Mouse (Mus musculus) midbrain, embryonic 11.5 days (tissue): ENCODE measurements around the gene Snx6. TPM values are rescaled to one million over a fixed set of nuclear protein-coding genes. Genes with fewer than 3 reads are reported as not detected.
"Not testable (repeated sequence)": the region's sequence is repeated elsewhere in the genome, so short reads cannot be mapped to it uniquely, and the experiment has no call there.

Experiments used
- ATAC-seq: fragments of 200-750 bp; cut with Nextera tagmentation; 2 replicates; pipeline ENCODE4 v1.8.0; 2017; ENCODE audit warnings: moderate TSS enrichment, moderate library complexity; ENCODE audit not compliant: low FRiP score
- DNase-seq: peaks from one replicate; pipeline ENCODE4 v3.0.0; 2015; ENCODE audit warnings: low spot score; ENCODE audit errors: missing footprints
- H3K27ac ChIP-seq: fragments of 300-500 bp; sonication (generic); 2 replicates; pipeline ENCODE4 v1.5.1; 2014; ENCODE audit warnings: low read depth, low read length
- H3K27me3 ChIP-seq: fragments of 300-500 bp; sonication (generic); 2 replicates; pipeline ENCODE4 v1.6.1; 2014; ENCODE audit warnings: mild to moderate bottlenecking, low read length, moderate library complexity, mixed read lengths; ENCODE audit not compliant: control insufficient read depth, insufficient read depth
- H3K36me3 ChIP-seq: fragments of 300-500 bp; sonication (generic); 2 replicates; pipeline ENCODE4 v1.6.1; 2014; ENCODE audit warnings: mild to moderate bottlenecking, low read length, moderate library complexity, mixed read lengths; ENCODE audit not compliant: control insufficient read depth, insufficient read depth
- H3K4me1 ChIP-seq: fragments of 300-500 bp; sonication (generic); 2 replicates; pipeline ENCODE4 v1.6.1; 2014; ENCODE audit warnings: low read length; ENCODE audit not compliant: control insufficient read depth, insufficient read depth
- H3K4me2 ChIP-seq: fragments of 300-500 bp; sonication (generic); 2 replicates; pipeline ENCODE4 v1.6.1; 2014; ENCODE audit warnings: mild to moderate bottlenecking, moderate library complexity
- H3K4me3 ChIP-seq: fragments of 300-500 bp; sonication (generic); 2 replicates; pipeline ENCODE4 v1.5.1; 2014; ENCODE audit warnings: low read depth, low read length
- H3K9ac ChIP-seq: fragments of 300-500 bp; sonication (generic); 2 replicates; pipeline ENCODE4 v1.6.1; 2014; ENCODE audit warnings: low read length
- H3K9me3 ChIP-seq: fragments of 300-500 bp; sonication (generic); 2 replicates; pipeline ENCODE4 v1.6.1; 2016; ENCODE audit warnings: low read length; ENCODE audit not compliant: control insufficient read depth
- WGBS: fragments of 180-500 bp; shearing (Covaris S2); extraction: QIAGEN DNeasy Blood & Tissue Kit; methylation state at CpG from one replicate; pipeline ENCODE4 v1.1.7; 2014; 5-methylcytosine and 5-hydroxymethylcytosine counted together
- polyA plus RNA-seq: library from polyadenylated mRNA; unstranded; fragments of >200 nt; fragmentation: Nextera tagmentation; extraction: Ambion mirVana; gene quantifications from 2 replicates; pipeline ENCODE4 v1.2.1, GENCODE M21; 2014

Gene Snx6
- polyA plus RNA-seq, 1 experiment from 2014 or later, result 251 TPM

DNA sequence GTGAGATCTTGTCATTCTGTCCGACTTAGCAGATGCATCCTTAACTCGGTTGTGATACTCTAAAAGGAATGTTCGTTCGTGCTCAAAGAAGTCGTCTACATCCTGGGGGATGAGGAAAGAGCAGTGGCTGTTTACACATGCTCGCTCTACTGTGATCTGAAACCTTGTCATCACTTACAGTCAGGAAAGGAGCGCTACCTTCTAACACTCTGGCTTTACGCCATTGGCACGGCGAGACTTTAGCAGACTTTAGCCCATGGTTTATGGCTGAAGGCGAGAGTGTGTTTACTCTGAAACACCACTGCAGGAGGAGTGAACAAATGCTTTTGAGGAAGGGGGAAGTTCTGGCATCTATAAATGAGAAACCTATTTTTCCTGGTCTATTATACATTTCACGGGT lies 31.9 kb downstream of the Snx6 start:
- Histone ChIP-seq H3K27ac (no peak overlapping the region), H3K27me3 (no peaks in the 10 kb centered on the region), H3K4me1 (no peaks in the 10 kb centered on the region), H3K4me3 (no peak overlapping the region), H3K36me3 (peaks cover 24% of the 10 kb centered on the region), H3K9me3 (no peaks in the 10 kb centered on the region), H3K4me2 (no peak overlapping the region), H3K9ac (no peak overlapping the region)
- WGBS, result 96% methylated on average over 12 of the region's 12 CpGs
- ATAC-seq (no peak), DNase-seq (no peak)

DNA sequence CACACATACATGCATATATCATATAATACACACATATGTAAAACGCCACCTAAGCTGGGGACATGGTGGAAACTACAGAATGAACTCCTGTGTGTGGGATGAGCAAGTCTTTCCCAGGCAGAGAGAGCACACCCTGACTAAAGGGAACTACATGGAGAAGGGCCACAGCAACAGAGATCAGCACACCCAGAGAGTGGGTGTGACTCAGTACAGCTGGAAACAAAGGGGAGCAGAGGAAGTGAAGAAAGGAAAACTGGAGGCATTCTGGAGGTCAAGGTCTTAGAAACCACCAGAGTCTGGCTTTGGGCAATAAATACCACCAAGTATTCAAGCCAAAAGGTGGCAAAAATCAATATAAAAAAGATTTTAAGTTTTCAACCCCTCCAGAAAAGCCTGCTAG lies 34.8 kb downstream of the Snx6 start:
- Histone ChIP-seq H3K9ac (no peak overlapping the region), H3K4me2 (no peak overlapping the region), H3K36me3 (peaks cover 23% of the 10 kb centered on the region), H3K4me1 (no peaks in the 10 kb centered on the region), H3K9me3 (no peaks in the 10 kb centered on the region), H3K4me3 (no peak overlapping the region), H3K27me3 (no peaks in the 10 kb centered on the region), H3K27ac (no peak overlapping the region)
- ATAC-seq (no peak), DNase-seq (no peak)
- WGBS, result 91% methylated on average over 1 of the region's 1 CpGs

DNA sequence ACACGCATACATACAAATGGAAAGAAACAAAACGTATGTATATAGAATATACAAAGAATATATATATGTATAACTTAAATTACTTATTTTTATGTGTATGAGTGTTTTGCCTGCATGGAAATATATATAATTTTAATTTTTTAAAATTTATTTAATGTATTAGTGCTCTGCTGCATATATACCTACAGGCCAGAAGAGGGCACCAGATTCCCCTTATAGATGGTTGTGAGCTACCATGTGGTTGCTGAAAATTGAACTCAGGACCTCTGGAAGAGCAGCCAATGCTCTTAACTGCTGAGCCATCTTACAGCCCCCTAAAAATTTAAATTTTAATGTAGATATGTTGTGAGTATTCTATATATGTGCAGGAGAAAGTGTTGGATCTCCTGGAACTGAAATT lies 36.7 kb downstream of the Snx6 start:
- ATAC-seq (no peak), DNase-seq (no peak)
- 92% methylated on average over 2 of the region's 2 CpGs for whole genome bisulfite sequencing
- no peak overlapping the region for H3K27ac ChIP-seq
- H3K4me1 ChIP-seq, result no peaks in the 10 kb centered on the region
- H3K27me3 ChIP-seq, result no peaks in the 10 kb centered on the region
- H3K4me2 ChIP-seq, result no peak overlapping the region
- H3K36me3 ChIP-seq, result peaks cover 18% of the 10 kb centered on the region
- H3K9ac ChIP-seq, result no peak overlapping the region
- no peak overlapping the region for H3K4me3 ChIP-seq
- no peaks in the 10 kb centered on the region for H3K9me3 ChIP-seq

DNA sequence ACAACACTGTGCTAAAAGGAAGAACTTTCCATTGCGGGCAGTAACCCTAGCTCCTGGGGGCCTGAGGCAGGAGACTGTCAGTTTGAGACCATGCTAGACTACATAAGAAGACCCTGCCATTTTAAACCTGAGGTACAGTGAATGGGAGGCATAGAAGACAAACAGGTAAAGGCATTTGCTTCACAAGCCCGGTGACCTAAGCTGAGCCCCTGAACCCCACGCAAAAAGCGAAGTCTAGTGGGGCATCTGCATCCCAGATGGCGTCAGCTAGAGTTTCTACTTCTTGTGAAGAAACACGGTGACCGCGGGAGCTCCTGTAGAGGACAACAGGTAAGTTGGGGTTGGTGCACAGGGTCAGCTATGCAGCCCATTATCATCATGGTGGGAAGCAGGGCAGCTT lies 46.9 kb downstream of the Snx6 start:
- Histone ChIP-seq H3K27ac (no peak overlapping the region), H3K9me3 (no peaks in the 10 kb centered on the region), H3K4me2 (no peak overlapping the region), H3K9ac (no peak overlapping the region), H3K4me1 (no peaks in the 10 kb centered on the region), H3K36me3 (peaks cover 7% of the 10 kb centered on the region; the same call in 1 of the 2 replicates), H3K4me3 (no peak overlapping the region), H3K27me3 (no peaks in the 10 kb centered on the region)
- ATAC-seq (no peak), DNase-seq (no peak)
- 96% methylated on average over 8 of the region's 8 CpGs for WGBS

DNA sequence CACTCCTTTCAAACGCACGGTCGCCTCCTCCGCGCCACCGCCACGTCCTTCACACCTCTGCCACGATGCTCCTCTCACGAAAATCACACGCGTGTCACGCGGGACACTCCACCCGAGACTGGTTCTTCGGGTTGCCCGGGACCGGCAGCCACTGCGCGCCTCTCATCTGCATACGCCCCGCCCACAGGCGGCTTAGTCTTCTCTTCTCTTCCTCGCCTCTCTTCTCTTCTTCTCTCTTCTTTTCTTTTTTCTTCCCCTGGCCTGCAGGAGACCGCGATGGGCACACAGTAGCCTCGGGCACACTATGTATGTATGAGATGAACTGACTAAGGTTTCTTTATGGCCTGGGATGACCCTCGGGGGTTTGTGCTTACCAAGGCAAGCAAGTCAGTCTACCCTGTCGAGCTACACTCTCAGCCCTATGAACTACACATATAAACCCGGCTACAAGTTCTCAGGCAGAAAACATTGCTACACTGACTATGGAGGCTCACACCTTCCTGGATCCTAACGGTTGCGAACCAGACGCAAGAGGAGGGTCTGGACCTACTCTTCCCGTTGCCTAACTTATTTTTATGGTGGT lies 56.8 kb downstream of the Snx6 start:
- not testable (repeated sequence) for H3K4me3 ChIP-seq, H3K4me2 ChIP-seq, H3K36me3 ChIP-seq, H3K9ac ChIP-seq, DNase-seq, H3K9me3 ChIP-seq, H3K27ac ChIP-seq, H3K4me1 ChIP-seq, H3K27me3 ChIP-seq
- 0% methylated on average over 9 of the region's 33 CpGs for WGBS
- peak; percentile 71 for ATAC-seq

DNA sequence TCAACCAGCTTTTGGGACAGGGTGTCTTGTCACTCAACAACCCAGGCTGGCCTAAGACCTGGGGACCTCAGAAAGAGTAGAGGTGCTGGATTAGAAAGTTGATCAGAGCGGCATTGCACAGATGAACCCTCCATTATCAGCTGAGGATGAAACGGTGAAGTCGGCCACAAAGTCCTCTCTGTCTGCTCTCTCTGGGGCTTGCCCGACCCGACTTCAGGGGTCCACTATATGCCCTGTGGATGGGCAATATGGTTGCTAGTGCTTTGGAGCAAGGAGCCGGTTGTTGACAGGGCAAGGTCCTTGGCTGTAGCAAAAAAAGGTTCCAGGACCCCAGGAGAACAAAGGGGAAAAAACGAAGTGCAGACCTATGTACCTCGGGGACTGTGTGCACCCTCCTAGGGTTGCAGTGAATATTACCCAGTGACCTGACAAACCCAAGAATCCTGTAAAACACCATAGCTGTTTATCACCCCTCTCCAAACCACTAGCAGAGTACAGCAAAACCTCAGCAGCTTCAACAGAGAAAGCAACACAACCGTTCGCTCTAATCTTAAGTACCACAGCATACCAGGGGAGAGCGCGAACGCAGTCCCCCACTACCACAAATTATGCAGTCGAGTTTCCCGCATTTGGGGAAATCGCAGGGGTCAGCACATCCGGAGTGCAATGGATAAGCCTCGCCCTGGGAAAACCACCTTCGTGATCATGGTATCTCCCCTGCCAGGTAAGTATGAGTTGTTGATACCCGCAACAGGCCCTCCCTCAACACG lies 57.4 kb downstream of the Snx6 start:
- H3K27ac ChIP-seq, H3K4me3 ChIP-seq, H3K4me2 ChIP-seq, H3K4me1 ChIP-seq, H3K9ac ChIP-seq, H3K9me3 ChIP-seq, H3K36me3 ChIP-seq, DNase-seq, H3K27me3 ChIP-seq: not testable (repeated sequence)
- no CpG with 5 or more reads among the region's 21 CpGs for WGBS
- peak; percentile 82 for ATAC-seq

DNA sequence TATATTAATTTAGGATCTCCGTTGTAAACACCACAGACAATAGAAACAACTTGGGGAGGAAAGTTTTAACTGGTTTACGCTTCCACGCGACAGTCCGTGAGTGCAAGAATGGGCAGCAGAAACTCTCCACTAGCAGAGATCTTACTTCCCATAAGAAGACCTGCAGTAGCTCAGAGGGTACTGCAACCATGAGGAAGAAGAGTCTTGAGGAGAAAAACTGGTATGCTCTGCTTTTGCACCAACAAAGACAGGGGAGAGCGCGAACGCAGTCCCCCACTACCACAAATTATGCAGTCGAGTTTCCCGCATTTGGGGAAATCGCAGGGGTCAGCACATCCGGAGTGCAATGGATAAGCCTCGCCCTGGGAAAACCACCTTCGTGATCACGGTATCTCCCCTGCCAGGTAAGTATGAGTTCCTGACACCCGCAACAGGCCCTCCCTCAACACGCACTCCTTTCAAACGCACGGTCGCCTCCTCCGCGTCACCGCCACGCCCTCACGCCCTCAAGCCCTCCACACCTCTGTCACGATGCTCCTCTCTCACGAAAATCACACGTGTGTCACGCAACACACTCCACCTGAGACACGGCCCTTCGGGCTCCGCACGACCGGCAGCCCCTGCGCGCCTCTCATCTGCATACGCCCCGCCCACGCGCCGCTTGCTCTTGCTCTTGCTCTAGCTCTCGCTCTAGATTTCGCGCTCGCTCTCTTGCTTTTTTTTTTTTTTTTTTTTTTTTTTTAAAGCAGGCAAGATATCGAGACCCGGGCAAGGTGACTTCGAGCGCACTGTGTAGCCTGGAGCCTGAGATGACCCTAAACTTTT lies 61.0 kb downstream of the Snx6 start:
- H3K4me2 ChIP-seq, H3K9me3 ChIP-seq, H3K27me3 ChIP-seq, DNase-seq, H3K27ac ChIP-seq, H3K9ac ChIP-seq, H3K4me3 ChIP-seq, H3K36me3 ChIP-seq, H3K4me1 ChIP-seq: not testable (repeated sequence)
- ATAC-seq, result peak; percentile 59
- 0% methylated on average over 8 of the region's 49 CpGs for WGBS

- ATAC-seq, result peak; percentile 97
- no CpG with 5 or more reads among the region's 56 CpGs for whole genome bisulfite sequencing
Observed at GRCm38 (mm10) chr12:54729140-54730059, 66.1 kb downstream of the Snx6 start.

More at GRCm38 (mm10) chr12:54729140-54730059, 66.1 kb downstream of the Snx6 start:
- DNase-seq, H3K4me3 ChIP-seq, H3K36me3 ChIP-seq, H3K27ac ChIP-seq, H3K9me3 ChIP-seq, H3K4me1 ChIP-seq, H3K9ac ChIP-seq, H3K27me3 ChIP-seq, H3K4me2 ChIP-seq: not testable (repeated sequence)
